Mouse (Mus musculus) CD4-positive, CD25-positive, alpha-beta regulatory T cell, adult 9 weeks (primary cell): ENCODE data around the gene Prex1. TPM values are rescaled to one million over a fixed set of nuclear protein-coding genes. Genes with fewer than 3 reads are reported as not detected.

ENCODE experiments used
- polyA plus RNA-seq: library from polyadenylated mRNA; unstranded; fragments of 100-300 nt; shearing (Covaris generic); gene quantifications from one replicate; pipeline ENCODE4 v1.2.1, GENCODE M21; 2017

The Prex1 gene
- polyA plus RNA-seq, result 18.6 TPM

DNA sequence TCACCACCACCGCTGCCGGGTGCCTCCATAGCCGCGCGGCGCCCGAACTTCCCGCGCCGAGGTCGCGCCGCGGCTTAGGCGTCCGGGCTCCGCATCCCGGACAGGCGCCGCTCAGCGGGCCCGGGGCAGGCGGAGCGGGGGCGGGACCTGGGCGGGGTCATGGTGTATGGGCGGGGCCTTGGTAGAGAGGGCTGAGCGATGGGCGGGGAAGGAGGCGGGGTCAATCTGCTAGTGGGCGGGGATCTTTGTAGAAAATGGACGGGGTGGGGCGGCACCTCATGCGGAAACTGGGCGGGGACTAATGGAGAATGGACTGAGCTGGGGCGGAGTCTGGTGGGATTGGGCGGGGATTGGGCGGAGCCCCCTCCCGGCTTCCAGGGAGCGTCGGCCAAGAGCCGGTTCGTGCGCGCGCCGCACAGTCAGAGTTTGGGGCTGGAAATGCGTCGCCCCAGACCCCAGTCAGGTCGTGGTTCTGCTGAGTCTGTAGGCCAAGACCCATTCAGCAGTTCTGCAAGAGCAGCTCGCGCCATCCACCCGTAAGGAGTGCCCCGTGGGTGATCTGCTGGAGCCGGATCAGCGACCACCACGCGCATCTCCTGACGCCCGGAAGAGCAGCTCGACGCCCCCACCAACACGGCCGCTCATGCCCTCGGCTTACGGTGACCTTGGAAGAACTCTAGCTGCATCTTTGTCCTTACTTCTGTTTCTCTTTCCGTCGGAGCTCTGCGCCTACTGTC is at the start of gene Prex1:
Prex1 (minus strand) TSS at position 143 of the 737 bp plus-strand sequence.

Other genes starting within 250 kb of the Prex1 start
- gene Trp53rkb, start 78.7 kb upstream of the Prex1 start, polyA plus RNA-seq, result 0.27 TPM
- gene Arfgef2, start 91.8 kb upstream of the Prex1 start, polyA plus RNA-seq, result 3.4 TPM
- 88.5 TPM for gene Cse1l, start 192.2 kb upstream of the Prex1 start, polyA plus RNA-seq